Mouse (Mus musculus) lung, postnatal 25 days (tissue): ENCODE results near the gene Snapc2.

Source experiments
- DNase-seq: peaks from one replicate; pipeline ENCODE4 v3.0.0; 2022; ENCODE audit warnings: low spot score

The Snapc2 gene

GRCm38 (mm10) chr8:4252934-4253841 lies at the start of gene Snapc2:
Gene Snapc2, plus strand, starts transcription at chr8:4253080.
- DNase-seq, result peak; percentile 96

- DNase-seq, result no peak
Measured at GRCm38 (mm10) chr8:4205246-4206123, 47.4 kb upstream of the Snapc2 start.

GRCm38 (mm10) chr8:4206182-4207015 lies 46.5 kb upstream of the Snapc2 start:
- no peak for DNase-seq

GRCm38 (mm10) chr8:4207016-4207350 lies 45.9 kb upstream of the Snapc2 start:
- no peak for DNase-seq

- DNase-seq, result no peak
Measured at GRCm38 (mm10) chr8:4211097-4211496, 41.8 kb upstream of the Snapc2 start.

GRCm38 (mm10) chr8:4212809-4213209 lies 40.1 kb upstream of the Snapc2 start:
- no peak for DNase-seq

GRCm38 (mm10) chr8:4213210-4214005 lies 39.5 kb upstream of the Snapc2 start:
- DNase-seq, result peak; percentile 74

GRCm38 (mm10) chr8:4214006-4214980 lies 38.6 kb upstream of the Snapc2 start:
- peak; percentile 89 for DNase-seq

GRCm38 (mm10) chr8:4216296-4216695 lies 36.6 kb upstream of the Snapc2 start:
- DNase-seq, result no peak

GRCm38 (mm10) chr8:4216791-4217621 lies 35.9 kb upstream of the Snapc2 start, which contains the start of gene Prr36:
Gene Prr36, minus strand, starts transcription at chr8:4217459.
- no peak for DNase-seq

- DNase-seq, result no peak
Measured at GRCm38 (mm10) chr8:4219617-4220016, 33.3 kb upstream of the Snapc2 start.

- no peak for DNase-seq
Measured at GRCm38 (mm10) chr8:4222059-4222458, 30.8 kb upstream of the Snapc2 start.

GRCm38 (mm10) chr8:4226323-4226722 lies 26.6 kb upstream of the Snapc2 start:
- no peak for DNase-seq

GRCm38 (mm10) chr8:4226739-4227347 lies 26.0 kb upstream of the Snapc2 start, which contains the start of gene Lrrc8e:
Gene Lrrc8e, plus strand, starts transcription at chr8:4226827.
- no peak for DNase-seq

GRCm38 (mm10) chr8:4227919-4228318 lies 25.0 kb upstream of the Snapc2 start:
- no peak for DNase-seq

GRCm38 (mm10) chr8:4229784-4230183 lies 23.1 kb upstream of the Snapc2 start:
- DNase-seq, result no peak

GRCm38 (mm10) chr8:4230612-4231351 lies 22.1 kb upstream of the Snapc2 start:
- peak; percentile 65 for DNase-seq
